Mouse (Mus musculus): ENCODE measurements at regions not wholly inside any gene's neighbourhood (a gene's known extent, or its start where the extent isn't known, plus 50 kb on each side); places are given as distances from the start of the nearest gene placed in this dataset.
A peak's percentile ranks its signal among the peaks of the same experiment; 100 is the strongest.

DNA sequence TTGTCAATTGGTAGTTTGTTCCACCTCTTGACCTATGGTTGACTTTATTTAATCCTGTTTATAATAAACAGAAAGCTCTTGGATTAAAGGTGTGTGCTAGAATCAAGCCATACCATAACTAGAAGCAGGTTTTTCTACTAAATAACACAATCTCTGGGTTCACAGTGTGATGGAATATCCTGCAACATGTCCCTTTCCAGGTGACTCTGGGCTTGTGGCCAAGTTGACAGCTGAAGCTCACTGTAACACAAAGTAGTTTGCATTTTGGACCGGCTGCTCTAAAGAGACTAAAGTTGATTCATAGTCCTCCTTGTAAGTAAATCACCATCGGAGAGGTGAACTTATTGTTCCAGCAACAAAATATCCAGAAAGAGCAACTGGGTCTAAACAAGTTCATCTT is 149.3 kb upstream of the Kctd3 start:
- ATAC-seq (no peak), DNase-seq (ENCODE audit: low spot score) (peak; percentile 49)
- 60% methylated on average over 2 of the region's 2 CpGs for WGBS

DNA sequence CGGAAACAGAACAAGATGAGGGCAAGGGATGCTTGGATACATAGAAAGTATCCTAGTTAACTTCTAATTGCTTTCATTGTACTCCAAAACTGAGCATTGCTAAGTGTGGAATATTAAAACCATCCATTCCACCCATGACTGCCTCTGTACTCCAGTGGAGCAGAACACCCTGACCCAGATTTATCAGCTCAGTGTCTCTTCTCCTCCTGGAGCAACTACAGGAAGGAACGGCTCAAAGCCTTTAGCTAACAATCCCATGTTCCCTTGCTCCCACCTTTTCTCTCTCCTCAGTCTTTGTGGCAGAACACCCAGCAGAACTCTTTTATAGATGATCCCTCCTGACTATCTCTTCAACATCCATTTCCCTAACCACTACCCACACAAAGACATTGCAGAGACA is 146.7 kb upstream of the Kctd3 start:
- DNase-seq (ENCODE audit: low spot score) = no peak
- Histone ChIP-seq H3K9me3 (ENCODE audit: low read length) (no peaks in the 10 kb centered on the region), H3K9ac (replicated peaks; ENCODE audit: low read length) (no peak overlapping the region), H3K27ac (no peak overlapping the region), H3K4me3 (ENCODE audit: low read length) (no peak overlapping the region), H3K4me1 (ENCODE audit: insufficient read depth, low read length) (no peaks in the 10 kb centered on the region), H3K4me2 (ENCODE audit: low read depth, low read length) (no peak overlapping the region), H3K36me3 (ENCODE audit: insufficient read depth, low read length) (no peaks in the 10 kb centered on the region), H3K27me3 (ENCODE audit: insufficient read depth, low read length) (no peaks in the 10 kb centered on the region)
- no peak for TF ChIP-seq CTCF (IDR thresholded peaks at IDR 0.05; ENCODE audit: low read depth)
- ATAC-seq = no peak
- 82% methylated on average over 2 of the region's 2 CpGs for WGBS

More for the DNA sequence above, 149.3 kb upstream of the Kctd3 start:
- no peak for TF ChIP-seq CTCF (IDR thresholded peaks at IDR 0.05; ENCODE audit: low read depth)
- Histone ChIP-seq H3K4me3 (ENCODE audit: low read length) (no peak overlapping the region), H3K36me3 (ENCODE audit: insufficient read depth, low read length) (no peaks in the 10 kb centered on the region), H3K4me2 (ENCODE audit: low read depth, low read length) (no peak overlapping the region), H3K4me1 (ENCODE audit: insufficient read depth, low read length) (no peaks in the 10 kb centered on the region), H3K27ac (no peak overlapping the region), H3K9ac (replicated peaks; ENCODE audit: low read length) (no peak overlapping the region), H3K27me3 (ENCODE audit: insufficient read depth, low read length) (no peaks in the 10 kb centered on the region), H3K9me3 (ENCODE audit: low read length) (no peaks in the 10 kb centered on the region)

GRCm38 (mm10) chr1:189153150-189153549 is 145.5 kb upstream of the Kctd3 start:
- no peak for TF ChIP-seq CTCF (IDR thresholded peaks at IDR 0.05; ENCODE audit: low read depth)
- no peak for DNase-seq (ENCODE audit: low spot score)
- H3K27ac ChIP-seq = no peak overlapping the region
- ATAC-seq = no peak
- no peak overlapping the region for H3K4me2 ChIP-seq (ENCODE audit: low read depth, low read length)
- H3K27me3 ChIP-seq (ENCODE audit: insufficient read depth, low read length) = no peaks in the 10 kb centered on the region
- 61% methylated on average over 10 of the region's 10 CpGs for WGBS
- H3K36me3 ChIP-seq (ENCODE audit: insufficient read depth, low read length) = no peaks in the 10 kb centered on the region
- H3K9me3 ChIP-seq (ENCODE audit: low read length) = no peaks in the 10 kb centered on the region
- no peak overlapping the region for H3K4me3 ChIP-seq (ENCODE audit: low read length)
- H3K4me1 ChIP-seq (ENCODE audit: insufficient read depth, low read length) = no peaks in the 10 kb centered on the region
- H3K9ac ChIP-seq (replicated peaks; ENCODE audit: low read length) = no peak overlapping the region

GRCm38 (mm10) chr1:189142982-189143451 is 135.4 kb upstream of the Kctd3 start:
- no peaks in the 10 kb centered on the region for H3K9me3 ChIP-seq (ENCODE audit: low read length)
- H3K4me3 ChIP-seq (ENCODE audit: low read length) = no peak overlapping the region
- H3K36me3 ChIP-seq (ENCODE audit: insufficient read depth, low read length) = no peaks in the 10 kb centered on the region
- H3K4me1 ChIP-seq (ENCODE audit: insufficient read depth, low read length) = no peaks in the 10 kb centered on the region
- 0 out of 2 replicates have a peak, but pooled peaks have one; percentile 7 for ATAC-seq
- no peaks in the 10 kb centered on the region for H3K27me3 ChIP-seq (ENCODE audit: insufficient read depth, low read length)
- no peak overlapping the region for H3K9ac ChIP-seq (replicated peaks; ENCODE audit: low read length)
- DNase-seq (ENCODE audit: low spot score) = peak; percentile 47
- WGBS = 26% methylated on average over 9 of the region's 9 CpGs
- peak overlapping the region; percentile 27; the same call in 1 of the 2 replicates for H3K4me2 ChIP-seq (ENCODE audit: low read depth, low read length)
- H3K27ac ChIP-seq = no peak overlapping the region
- TF ChIP-seq CTCF (IDR thresholded peaks at IDR 0.05; ENCODE audit: low read depth) = no peak

DNA sequence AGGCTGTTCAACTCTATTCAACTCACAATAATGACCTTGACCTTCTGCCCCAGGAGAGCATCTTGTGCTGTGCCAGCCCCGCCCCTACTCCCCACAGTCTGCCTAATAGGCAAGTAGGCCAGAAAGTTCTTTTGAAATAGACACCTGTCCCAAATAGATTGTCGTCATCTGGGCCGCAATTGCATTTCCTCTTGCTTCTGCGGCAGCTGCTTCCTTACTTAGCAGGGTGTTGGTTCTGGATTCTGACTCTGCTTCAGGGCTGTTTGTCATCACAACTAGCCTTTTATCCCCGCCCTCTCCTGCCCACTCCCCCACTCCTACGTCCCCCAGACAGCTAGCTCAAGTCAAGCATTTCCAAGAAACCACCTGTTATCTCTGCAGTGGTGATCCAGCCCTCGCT is 134.9 kb upstream of the Kctd3 start:
- 44% methylated on average over 7 of the region's 7 CpGs for WGBS
- H3K27ac ChIP-seq = no peak overlapping the region
- H3K4me2 ChIP-seq (ENCODE audit: low read depth, low read length) = peak overlapping the region; percentile 27; the same call in 1 of the 2 replicates
- no peak overlapping the region for H3K9ac ChIP-seq (replicated peaks; ENCODE audit: low read length)
- no peaks in the 10 kb centered on the region for H3K27me3 ChIP-seq (ENCODE audit: insufficient read depth, low read length)
- no peaks in the 10 kb centered on the region for H3K4me1 ChIP-seq (ENCODE audit: insufficient read depth, low read length)
- no peaks in the 10 kb centered on the region for H3K36me3 ChIP-seq (ENCODE audit: insufficient read depth, low read length)
- DNase-seq (ENCODE audit: low spot score) (no peak), ATAC-seq (no peak)
- H3K4me3 ChIP-seq (ENCODE audit: low read length) = no peak overlapping the region
- TF ChIP-seq CTCF (IDR thresholded peaks at IDR 0.05; ENCODE audit: low read depth) = no peak
- no peaks in the 10 kb centered on the region for H3K9me3 ChIP-seq (ENCODE audit: low read length)

GRCm38 (mm10) chr1:189141694-189142093 is 134.1 kb upstream of the Kctd3 start:
- H3K9me3 ChIP-seq (ENCODE audit: low read length) = no peaks in the 10 kb centered on the region
- WGBS = 92% methylated on average over 9 of the region's 9 CpGs
- no peak for ATAC-seq

DNA sequence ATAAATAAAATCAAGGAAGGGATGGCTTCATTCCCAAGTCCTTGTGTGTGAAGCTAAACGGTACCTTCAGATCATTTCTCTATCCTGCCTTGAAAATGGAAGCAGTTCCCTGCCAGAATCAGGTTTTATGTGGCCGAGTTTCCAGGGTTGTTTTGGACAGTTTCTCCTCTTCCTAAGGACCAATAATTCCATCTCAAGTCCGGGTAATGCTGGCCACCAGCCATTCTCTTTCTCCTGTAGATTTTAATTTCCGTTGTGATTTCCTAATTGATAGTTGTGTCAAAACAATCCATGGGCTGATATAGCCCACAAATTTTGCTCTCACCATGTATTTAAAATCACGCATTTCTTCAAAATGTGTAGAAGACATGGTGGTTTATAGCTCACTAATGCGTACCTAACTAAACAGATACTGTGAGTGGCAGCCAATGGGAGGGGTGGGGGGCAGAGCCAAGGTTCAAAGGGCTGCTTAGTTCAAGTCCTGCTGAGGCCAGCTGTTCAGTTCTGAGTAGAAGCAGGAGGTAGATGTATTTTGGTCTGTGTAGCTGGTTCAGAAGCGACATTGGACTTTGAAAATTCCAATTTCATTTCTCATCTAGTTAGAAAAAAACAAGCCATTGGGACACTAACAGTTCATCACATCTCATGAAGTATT is 129.2 kb upstream of the Kctd3 start:
- ATAC-seq (no peak), DNase-seq (ENCODE audit: low spot score) (no peak)
- no peaks in the 10 kb centered on the region for H3K4me1 ChIP-seq (ENCODE audit: insufficient read depth, low read length)
- no peaks in the 10 kb centered on the region for H3K9me3 ChIP-seq (ENCODE audit: low read length)
- no peaks in the 10 kb centered on the region for H3K36me3 ChIP-seq (ENCODE audit: insufficient read depth, low read length)
- H3K4me3 ChIP-seq (ENCODE audit: low read length) = no peak overlapping the region
- H3K4me2 ChIP-seq (ENCODE audit: low read depth, low read length) = no peak overlapping the region
- 70% methylated on average over 7 of the region's 7 CpGs for WGBS
- no peak for TF ChIP-seq CTCF (IDR thresholded peaks at IDR 0.05; ENCODE audit: low read depth)
- no peak overlapping the region for H3K27ac ChIP-seq
- no peak overlapping the region for H3K9ac ChIP-seq (replicated peaks; ENCODE audit: low read length)
- H3K27me3 ChIP-seq (ENCODE audit: insufficient read depth, low read length) = no peaks in the 10 kb centered on the region

More at GRCm38 (mm10) chr1:189141694-189142093, 134.1 kb upstream of the Kctd3 start:
- Histone ChIP-seq H3K27ac (no peak overlapping the region), H3K4me3 (ENCODE audit: low read length) (no peak overlapping the region), H3K9ac (replicated peaks; ENCODE audit: low read length) (no peak overlapping the region), H3K4me1 (ENCODE audit: insufficient read depth, low read length) (no peaks in the 10 kb centered on the region), H3K4me2 (ENCODE audit: low read depth, low read length) (no peak overlapping the region), H3K27me3 (ENCODE audit: insufficient read depth, low read length) (no peaks in the 10 kb centered on the region), H3K36me3 (ENCODE audit: insufficient read depth, low read length) (no peaks in the 10 kb centered on the region)
- DNase-seq (ENCODE audit: low spot score) = no peak
- TF ChIP-seq CTCF (IDR thresholded peaks at IDR 0.05; ENCODE audit: low read depth) = no peak
